Mouse (Mus musculus) inflammation-experienced regulatory T-cells (primary cell): ENCODE measurements around the gene Zswim9. TPM values are rescaled to one million over a fixed set of nuclear protein-coding genes. Genes with fewer than 3 reads are reported as not detected.

ENCODE experiments used
- polyA plus RNA-seq, 2 experiments: library from polyadenylated mRNA; unstranded; fragments of 100-300 nt; shearing (Covaris generic); gene quantifications; one replicate each; pipeline ENCODE4 v1.2.1; 2017

Gene Zswim9
- polyA plus RNA-seq, result 1 to 10 TPM; 2.7 to 4.9 TPM

DNA sequence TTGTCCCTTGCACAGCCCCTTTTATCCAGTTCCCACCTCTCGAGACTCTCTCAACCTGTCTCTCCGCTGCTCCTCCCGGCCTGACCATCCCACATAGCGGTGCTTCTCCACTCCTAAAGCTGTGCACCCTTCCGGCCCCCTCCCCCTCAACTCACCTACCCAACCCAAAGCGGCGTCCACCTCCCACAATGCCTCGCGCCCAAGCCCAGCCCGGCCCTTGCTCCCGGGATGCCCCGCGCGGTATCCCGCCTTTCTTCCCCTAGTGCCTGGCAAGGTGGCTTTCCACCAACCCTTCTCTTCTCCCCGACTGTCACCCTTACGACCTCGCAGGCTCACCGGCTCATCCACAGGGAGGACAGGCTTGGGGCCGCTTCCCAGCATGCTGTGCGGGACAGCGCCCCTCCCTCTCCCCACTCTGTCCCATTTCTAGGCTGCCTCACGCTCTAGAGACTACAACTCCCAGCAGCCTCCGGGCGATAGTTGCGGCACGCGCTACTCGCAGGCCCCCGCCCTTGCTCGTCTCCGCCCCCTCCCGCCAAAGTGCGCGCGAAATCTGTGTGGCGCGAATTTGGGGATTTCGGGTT is at the start of gene Zswim9:
Gene Zswim9 (minus strand): TSS at position 414 of the 584 bp plus-strand sequence.

GRCm38 (mm10) chr7:13324316-13324715 is 45.8 kb upstream of the Zswim9 start, which contains the start of gene Pla2g4c:
Pla2g4c (plus strand) TSS chr7:13324655.

GRCm38 (mm10) chr7:13277081-13277480 is 1.4 kb downstream of the Zswim9 start, which contains the start of gene Lig1:
Lig1 (plus strand) TSS chr7:13277283.

DNA sequence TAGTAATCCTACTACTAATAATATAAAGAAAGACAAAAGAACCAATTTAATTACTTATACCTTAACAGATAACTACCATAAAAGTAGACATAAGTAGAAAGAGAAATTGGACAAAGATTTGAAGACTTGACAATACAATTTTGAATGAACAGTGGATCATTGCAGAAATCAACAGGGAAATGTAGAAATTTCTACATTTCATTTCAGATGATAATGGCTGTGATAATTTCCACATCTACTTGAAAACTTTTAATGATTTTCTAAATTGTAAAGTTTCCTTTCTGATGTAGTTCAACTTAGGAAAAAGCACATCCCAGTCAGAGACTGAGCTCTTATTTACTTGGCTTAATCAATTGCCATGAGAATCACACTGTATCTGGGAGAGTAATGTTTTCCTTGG is 65.8 kb downstream of the Zswim9 start, which contains the start of gene Vmn1r89:
Gene Vmn1r89 (plus strand): TSS at position 301 of the 400 bp plus-strand sequence.

Other genes starting within 250 kb of the Zswim9 start
- 100 to 1,000 TPM; 261 to 280 TPM for gene Chmp2a, start 243.9 kb downstream of the Zswim9 start, polyA plus RNA-seq
- 100 to 1,000 TPM; 179 to 184 TPM for gene Ube2m, start 240.4 kb downstream of the Zswim9 start, polyA plus RNA-seq
- 1 to 10 TPM in 1 of 2 experiments, under 1 TPM in 1; 0.61 to 2.4 TPM for gene Mzf1, start 224.0 kb downstream of the Zswim9 start, polyA plus RNA-seq
- under 1 TPM; 0.04 to 0.21 TPM for gene Vmn1r85, start 183.5 kb downstream of the Zswim9 start, polyA plus RNA-seq
- not detected for gene Vmn1r86, start 158.8 kb downstream of the Zswim9 start, polyA plus RNA-seq
- 1 to 10 TPM in 1 of 2 experiments, under 1 TPM in 1; 0.27 to 2.7 TPM for gene Vmn1r87, start 138.6 kb downstream of the Zswim9 start, polyA plus RNA-seq
- under 1 TPM; 0.05 to 0.13 TPM for gene Vmn1r88, start 119.2 kb downstream of the Zswim9 start, polyA plus RNA-seq
- 1 to 10 TPM in 1 of 2 experiments, not detected in 1; 1.2 TPM for gene Vmn1r89, start 65.7 kb downstream of the Zswim9 start, polyA plus RNA-seq
- gene Lig1, start 1.4 kb downstream of the Zswim9 start, polyA plus RNA-seq, result 10 to 100 TPM; 17.9 to 19.5 TPM
- gene Pla2g4c, start 45.9 kb upstream of the Zswim9 start, polyA plus RNA-seq, result under 1 TPM; 0.07 to 0.47 TPM
- gene Cabp5, start 119.4 kb upstream of the Zswim9 start, polyA plus RNA-seq, result under 1 TPM; 0.22 to 0.31 TPM
- gene Bsph1, start 172.1 kb upstream of the Zswim9 start, polyA plus RNA-seq, result 1 to 10 TPM in 1 of 2 experiments, not detected in 1; 2.6 TPM